Mouse (Mus musculus) embryo, embryonic 11.5 days (tissue): ENCODE results near the gene Gm20388.
A peak's percentile ranks its signal among the peaks of the same experiment; 100 is the strongest.

Experiments used
- DNase-seq: peaks from one replicate; pipeline ENCODE4 v3.0.0-alpha.2; 2012; ENCODE audit warnings: low read depth, low spot score

Gm20388 gene

GRCm38 (mm10) chr8:123753604-123754375 lies 3843.1 kb downstream of the Gm20388 start:
- DNase-seq: no peak

GRCm38 (mm10) chr8:123754538-123755431 lies 3844.1 kb downstream of the Gm20388 start:
- DNase-seq: no peak

GRCm38 (mm10) chr8:123756901-123757300 lies 3846.3 kb downstream of the Gm20388 start:
- no peak for DNase-seq

DNA sequence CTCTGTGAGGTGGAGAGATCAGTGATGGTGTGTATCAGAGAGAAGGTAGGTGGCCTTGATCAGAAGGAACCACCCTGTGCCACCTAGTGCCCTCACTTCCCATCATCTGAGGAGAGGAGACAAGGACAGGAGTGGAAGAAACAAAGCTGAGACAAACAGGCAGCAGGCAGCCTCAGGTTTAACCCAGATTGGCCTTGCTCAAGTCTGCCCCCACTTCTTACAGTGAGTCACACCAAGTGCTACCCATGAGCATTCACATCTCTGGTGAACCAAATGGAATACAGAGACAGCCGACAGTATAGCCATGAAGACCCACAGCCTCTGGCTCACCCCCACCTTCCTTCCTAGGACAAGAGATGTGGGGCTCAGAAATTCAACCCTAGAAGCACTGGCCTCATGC lies 3848.3 kb downstream of the Gm20388 start:
- DNase-seq: no peak

DNA sequence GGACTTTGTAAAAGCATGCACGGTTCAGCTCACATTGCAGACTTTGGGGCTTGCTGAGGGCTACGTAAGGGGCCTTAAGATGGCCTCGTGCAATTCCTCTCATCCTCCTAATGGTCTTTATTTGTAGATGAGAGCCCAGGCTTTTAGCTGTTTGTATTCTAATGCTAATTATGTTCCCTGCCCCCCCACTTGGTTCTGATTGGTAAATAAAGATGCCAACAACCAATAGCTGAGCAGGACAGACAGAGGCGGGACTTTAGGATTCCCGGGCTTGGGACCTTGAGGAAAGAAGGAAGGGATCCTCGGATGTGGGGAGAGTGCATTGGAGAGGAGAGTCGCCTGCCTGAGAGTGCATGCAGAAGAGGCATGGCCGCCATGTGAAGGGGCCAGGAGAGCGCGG lies 3849.3 kb downstream of the Gm20388 start:
- DNase-seq: peak; percentile 50

- DNase-seq: no peak
These were observed 3849.9 kb downstream of the Gm20388 start for GRCm38 (mm10) chr8:123760579-123760978.

DNA sequence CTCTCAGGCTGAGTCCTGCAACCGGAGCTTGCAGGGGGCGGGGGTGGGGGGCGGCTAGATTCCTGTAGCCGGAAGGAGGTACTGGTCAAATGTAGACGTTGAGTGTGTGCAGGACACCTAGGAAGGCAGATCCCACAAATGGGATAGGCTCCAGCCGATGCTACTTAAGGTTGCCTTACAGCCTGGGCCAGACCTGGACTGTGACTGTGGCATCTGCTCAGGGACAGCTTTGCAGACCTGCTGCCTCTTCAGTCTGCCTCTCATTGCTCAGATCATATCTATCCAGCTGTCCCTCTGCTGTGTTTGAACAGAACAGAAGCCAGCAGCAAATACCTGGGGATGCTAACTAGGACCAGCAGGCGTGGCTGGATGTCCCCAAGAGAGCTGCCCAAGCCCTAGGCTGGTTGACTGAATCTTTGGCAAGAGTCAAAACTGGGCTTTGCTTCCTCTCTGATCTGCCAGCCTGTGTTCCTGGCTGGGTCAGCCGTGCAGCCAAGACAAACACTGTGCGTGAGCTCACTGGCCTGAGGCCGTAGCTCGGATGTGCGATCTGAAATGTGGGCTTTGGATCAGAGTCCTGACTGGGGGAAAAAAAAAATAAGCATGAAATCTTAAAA lies 3850.7 kb downstream of the Gm20388 start:
- no peak for DNase-seq

DNA sequence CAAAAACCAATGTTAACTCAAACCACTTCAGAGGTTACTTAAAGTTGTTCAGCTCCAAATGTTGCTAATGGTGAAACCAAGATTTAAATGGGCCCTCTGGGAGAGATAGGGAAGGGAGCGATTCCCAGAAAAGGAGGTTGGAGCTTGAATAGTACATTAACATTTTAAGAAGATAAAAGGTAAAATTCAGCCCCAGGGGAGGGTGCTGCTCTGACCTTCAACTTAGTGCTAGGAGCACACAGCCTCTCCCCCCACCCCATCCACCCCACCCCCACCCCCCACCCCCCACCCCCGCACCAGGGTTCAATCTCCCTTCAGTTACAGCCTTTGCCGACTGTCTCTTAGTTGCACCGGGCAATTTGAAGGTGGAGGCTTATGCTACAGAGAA lies 3851.2 kb downstream of the Gm20388 start:
- no peak for DNase-seq

DNA sequence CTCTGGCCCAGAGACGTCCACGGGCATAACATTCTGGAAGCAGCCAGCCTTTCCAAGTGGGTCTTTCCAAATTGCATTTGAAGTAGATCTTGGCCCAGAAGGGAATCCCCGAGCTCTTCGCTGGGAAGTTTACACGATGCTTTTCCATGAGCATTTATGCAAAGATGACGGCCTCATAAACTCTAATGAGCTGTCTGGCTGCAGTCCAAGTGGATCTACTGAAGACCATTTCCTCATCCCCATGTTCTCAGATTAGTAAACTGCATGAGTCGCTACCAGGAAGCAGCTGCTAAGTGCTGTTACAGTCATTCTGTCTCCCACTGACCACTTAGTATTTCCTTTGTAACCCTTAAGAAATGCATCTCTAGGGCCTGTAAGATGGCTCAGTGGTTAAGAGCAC lies 3852.7 kb downstream of the Gm20388 start:
- no peak for DNase-seq

GRCm38 (mm10) chr8:123764671-123765070 lies 3854.0 kb downstream of the Gm20388 start:
- no peak for DNase-seq

GRCm38 (mm10) chr8:123766516-123766915 lies 3855.9 kb downstream of the Gm20388 start:
- no peak for DNase-seq

DNA sequence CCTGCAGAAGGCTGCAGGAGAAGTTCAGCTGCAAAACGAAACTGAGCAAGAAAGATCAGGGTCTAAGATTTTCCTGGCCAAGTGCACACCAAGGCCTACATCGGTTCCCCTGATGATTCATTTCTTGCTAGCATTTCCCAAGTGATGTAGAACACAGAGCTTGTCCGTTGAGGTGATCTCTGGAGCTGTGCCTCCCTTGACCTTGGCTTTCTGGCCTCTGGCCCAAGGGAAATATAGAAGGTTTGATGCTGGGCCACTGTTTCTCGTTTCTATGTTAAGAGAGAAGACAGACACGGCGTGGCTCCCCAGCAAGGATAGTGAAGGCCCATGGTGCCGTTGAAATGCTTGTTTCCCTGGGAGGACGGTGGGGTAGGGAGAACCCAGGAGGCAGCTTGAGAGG lies 3857.2 kb downstream of the Gm20388 start:
- DNase-seq: no peak

GRCm38 (mm10) chr8:123768492-123769356 lies 3858.1 kb downstream of the Gm20388 start:
- no peak for DNase-seq

DNA sequence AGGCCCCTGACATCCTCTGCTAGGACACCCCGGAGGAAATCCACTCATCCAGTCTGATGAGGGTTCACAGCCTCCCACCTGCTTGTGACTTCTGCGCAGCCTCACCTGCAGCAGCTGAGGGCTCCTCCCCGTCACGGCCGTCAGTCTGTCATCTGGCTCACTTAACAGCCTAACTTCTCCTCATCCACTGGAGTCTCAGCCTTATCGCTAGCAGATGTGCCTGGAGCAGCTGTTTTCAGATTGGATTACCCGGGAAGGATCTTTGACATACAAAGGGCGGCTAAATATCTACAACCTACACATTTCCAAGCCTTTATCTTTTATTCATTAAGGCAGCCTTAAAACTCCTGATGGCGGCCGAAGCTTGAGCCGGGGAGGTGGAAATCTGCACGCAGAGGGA lies 3862.8 kb downstream of the Gm20388 start:
- DNase-seq: no peak

- no peak for DNase-seq
These were observed 3863.8 kb downstream of the Gm20388 start for GRCm38 (mm10) chr8:123774491-123774890.

DNA sequence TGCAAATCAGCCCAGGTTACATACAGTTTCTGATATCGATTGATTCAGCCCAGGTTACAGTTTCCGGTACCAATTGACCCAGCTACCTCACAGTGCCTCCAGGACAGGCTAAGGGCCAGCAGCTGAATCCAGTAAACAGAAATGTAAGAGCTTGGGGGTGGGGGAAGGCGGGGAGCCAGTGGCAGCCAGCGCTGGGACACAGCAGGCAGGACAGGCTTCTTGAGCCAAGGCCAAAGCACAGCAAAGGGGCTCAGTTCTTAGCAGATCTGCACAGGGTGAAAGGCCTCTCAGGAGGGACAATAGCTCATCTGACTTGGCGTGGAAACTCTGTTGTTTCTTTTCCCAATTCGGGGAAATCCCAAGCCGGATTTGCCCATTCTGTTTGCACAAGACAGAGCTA lies 3866.7 kb downstream of the Gm20388 start:
- no peak for DNase-seq

DNA sequence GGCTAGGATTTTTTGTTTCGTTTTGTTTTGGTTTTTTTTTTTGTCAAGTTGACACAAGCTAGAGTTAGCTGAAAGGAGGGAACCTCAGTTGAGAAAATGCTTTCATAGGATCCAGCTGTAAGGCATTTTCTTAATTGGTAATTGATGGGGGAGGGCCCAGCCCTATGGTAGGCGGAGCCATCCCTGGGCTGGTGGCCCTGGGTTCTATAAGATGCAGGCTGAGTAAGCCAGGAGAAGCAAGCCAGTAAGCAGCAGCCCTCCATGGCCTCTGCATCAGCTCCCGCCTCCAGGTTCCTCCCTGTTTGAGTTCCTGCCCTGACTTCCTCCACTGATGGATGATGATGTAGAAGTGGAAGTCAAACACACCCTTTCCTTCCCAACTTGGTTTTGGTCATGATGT lies 3869.8 kb downstream of the Gm20388 start:
- no peak for DNase-seq

GRCm38 (mm10) chr8:123781256-123781655 lies 3870.6 kb downstream of the Gm20388 start:
- no peak for DNase-seq

- DNase-seq: peak; percentile 75
These were observed 3873.0 kb downstream of the Gm20388 start for GRCm38 (mm10) chr8:123783525-123784249.

- no peak for DNase-seq
These were observed 3875.5 kb downstream of the Gm20388 start for GRCm38 (mm10) chr8:123786166-123786565.

DNA sequence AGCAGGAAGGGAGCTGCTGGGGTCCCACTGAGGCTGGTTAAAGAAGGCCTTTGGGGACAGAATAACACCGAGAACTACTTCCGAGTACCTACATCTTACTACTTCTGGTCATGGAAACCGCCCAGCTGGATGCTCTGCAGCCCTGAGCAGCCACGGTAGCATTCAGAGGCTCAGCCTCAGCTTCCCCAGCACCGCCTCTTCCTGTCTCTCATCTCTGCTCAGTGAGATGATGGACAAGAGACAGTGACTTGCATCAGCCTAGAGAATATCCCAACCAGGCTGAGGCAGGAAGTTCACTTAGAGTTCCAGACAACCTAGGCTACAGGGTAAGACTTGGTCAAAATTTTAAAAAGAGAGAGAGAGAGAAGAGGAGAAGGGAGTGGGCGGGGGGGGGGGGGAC lies 3876.0 kb downstream of the Gm20388 start:
- no peak for DNase-seq
